Mouse (Mus musculus) kidney, adult 11 months (tissue): ENCODE results near the gene Intu.

Experiments
- DNase-seq: peaks from one replicate; pipeline ENCODE4 v3.0.0; 2022

The Intu gene

DNA sequence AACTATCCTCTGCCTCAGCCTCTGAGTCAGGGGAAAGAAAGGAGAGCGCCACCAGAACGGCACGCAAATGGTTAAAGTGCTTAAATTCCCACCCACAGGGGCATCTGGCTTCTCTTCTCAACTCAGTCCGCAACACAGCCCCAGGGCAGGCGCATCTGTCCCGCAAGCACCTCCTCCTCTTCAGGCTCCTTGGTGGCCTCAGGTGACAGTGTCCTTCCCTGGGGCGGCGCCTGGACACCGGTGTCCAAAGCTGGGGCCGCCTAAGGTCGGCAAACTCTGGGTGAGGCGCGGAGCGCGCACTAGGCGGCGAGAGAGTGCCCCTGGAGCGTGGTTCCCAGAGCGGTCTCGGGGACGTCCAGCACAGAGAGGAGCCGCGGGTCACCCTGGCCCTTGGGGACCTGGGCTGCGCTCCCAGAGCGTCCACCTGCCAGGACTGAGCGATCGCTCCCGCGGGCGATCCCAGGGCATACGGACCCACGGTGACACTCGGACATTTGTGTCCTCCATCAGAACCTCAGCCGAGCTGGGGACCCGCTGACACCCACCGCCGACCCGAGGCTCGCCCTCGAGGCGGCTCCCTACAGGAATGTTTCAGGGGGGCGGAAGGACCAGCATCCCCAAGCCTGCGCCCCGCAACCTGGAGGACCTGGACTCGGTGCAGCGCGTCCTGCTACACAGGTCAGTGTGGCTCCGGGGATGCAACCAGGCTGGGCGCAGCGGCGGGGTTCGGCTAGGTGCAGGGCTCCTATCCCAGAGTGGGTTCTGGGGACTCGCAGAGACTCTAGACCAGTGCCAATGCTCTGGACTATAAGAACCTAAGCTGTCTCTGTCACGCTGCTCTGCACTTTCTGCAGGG is at the start of gene Intu:
TSS of gene Intu (plus strand) at position 1 of the 856 bp plus-strand sequence.
- peak; percentile 28 for DNase-seq

DNA sequence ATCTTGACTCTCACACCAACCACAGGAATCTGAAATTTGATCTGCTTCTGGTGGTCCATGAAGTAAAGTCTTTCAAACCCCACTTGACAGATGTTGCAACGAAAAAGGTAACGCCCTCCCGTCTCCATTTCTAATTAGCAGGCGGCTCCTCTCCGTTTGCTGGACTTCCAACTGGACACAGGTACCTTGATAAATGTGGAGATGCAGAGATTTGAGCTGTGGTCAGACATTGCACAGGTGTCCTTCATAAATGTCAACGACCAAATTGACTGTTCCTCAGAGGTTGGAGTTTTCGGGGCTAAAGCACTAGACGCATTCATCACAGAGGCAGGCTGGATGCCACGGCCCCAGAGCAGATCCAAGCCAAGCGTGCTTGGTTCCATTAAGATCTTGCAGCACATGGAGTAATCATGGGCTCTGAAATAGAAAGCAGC is 47.8 kb upstream of the Intu start:
- no peak for DNase-seq

DNA sequence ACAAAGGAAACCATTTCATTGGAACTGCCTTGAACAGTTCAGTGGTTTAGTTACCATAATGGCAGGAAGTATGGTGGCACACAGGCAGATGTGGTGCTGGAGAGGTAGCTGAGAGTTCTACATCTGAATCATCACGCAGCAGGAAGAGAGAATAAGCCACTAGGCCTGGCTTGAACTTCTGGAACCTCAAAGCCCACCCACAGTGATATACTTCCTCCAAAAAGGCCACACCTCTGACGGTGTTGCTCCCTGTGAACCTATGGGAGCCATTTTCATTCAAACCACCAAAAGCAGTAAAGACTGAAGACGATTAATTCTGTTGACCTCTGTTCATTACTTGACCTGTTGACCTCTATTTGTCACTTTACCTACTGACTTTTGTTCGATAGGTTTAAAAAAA is 43.7 kb upstream of the Intu start:
- no peak for DNase-seq

DNA sequence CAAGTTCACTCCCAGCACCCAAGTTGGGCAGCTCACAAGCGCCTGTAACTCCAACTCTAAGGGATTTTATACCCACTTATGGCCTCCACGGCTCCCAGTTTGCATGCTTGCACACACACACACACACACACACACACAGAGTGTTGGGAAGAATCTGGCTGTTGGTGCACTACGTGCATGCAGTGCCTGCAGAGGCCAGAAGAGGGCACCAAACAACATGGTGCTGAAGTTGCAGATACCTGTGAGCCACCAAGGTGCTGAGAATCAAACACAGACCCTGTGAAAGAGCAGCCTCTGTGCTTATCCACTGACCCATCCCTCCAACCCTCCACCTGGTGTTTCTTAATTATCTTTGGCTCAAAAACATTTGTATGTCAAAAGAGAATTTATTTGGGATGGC is 39.3 kb upstream of the Intu start:
- DNase-seq: no peak

DNA sequence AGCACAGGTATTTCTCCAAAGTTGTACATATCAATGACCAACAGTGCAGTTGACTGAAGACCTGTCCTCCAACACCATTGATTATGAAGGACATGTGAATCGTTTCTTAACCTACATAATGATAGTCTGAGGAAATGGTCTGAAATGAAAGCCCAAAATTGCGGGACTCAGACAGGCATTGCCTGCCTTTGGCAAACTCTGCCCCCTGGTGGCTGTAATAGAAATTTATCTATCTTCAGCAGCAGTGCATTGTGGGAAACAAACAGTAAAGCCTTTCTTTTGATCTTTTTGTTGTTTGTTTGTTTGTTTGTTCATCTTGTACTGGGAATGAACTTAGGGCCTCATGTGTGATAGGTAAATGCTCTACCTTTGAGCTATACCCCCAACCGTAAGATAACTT is 32.2 kb upstream of the Intu start:
- DNase-seq: no peak

DNA sequence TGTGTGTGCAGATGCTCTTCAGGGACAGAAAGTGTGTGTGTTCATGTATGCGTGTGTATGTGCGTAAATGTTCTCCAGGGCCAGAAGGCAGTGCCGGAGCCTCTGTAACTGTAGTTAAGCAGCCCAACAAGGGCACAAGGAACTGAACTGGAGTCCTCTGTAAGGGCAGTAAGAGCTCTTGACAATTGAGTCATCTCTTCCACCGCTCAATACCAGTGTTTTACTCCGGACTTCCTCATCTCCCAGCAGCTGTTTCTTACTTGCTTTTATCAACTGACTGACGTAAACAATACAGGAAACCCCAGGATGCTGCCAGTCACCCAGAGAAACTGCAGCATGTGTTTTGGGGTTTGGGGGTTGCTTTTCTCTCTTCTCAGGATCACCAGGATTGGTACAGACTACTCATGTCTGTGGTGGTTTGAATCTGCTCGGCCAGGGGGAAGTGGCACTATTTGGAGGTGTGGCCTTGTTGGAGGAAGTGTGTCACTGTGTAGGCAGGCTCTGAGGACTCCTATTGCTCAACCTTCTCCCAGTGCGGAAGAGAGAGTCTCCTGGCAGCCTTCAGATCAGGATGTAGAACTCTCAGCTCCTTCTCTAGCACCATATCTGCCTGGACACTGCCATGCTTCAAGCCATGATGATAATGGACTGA is 30.8 kb upstream of the Intu start:
- DNase-seq: no peak

DNA sequence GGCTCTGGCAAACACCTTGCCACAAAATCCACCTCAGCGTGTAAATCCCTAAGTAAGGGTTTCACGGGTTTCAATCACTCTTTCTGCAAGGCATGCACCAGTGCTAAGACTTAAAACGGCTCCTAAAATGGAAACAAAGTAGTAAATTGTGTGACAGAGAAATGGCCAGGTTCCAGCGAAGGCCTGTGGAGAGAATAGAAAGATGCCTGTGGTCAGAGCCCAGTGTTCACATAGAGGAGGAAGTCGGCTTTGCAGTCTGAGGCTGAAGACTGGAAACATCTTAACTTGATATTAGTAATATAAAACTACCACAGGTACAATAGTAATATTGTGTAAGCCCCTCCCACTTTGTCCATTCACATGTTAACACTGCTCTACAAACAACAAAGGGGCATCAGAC is 26.7 kb upstream of the Intu start:
- DNase-seq: no peak

DNA sequence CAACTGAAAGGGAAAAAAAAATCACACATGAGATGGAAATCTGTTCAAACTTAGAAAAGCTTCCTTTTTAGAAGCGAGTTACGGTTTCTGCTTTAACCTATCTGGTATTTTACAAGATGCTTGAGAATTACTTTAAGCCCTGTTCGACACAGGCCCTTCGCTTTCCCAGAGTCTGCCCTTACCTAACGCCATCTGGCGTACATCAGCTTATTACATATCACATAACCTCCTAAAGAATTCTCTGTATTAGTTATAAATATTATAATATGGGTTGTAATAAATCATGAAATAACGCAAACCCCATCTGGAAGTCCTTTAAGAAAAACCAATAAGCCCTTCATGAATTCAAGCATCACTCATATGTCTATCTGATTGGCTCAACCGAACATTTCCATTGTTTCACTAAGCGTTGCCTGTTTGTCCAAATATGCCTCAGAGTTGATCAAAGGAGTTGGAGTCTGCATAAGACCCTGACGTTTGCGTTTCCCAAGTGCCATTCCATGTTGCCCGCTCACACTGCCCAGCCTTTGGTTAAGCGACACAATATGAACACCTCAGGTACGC is 25.6 kb upstream of the Intu start:
- no peak for DNase-seq

DNA sequence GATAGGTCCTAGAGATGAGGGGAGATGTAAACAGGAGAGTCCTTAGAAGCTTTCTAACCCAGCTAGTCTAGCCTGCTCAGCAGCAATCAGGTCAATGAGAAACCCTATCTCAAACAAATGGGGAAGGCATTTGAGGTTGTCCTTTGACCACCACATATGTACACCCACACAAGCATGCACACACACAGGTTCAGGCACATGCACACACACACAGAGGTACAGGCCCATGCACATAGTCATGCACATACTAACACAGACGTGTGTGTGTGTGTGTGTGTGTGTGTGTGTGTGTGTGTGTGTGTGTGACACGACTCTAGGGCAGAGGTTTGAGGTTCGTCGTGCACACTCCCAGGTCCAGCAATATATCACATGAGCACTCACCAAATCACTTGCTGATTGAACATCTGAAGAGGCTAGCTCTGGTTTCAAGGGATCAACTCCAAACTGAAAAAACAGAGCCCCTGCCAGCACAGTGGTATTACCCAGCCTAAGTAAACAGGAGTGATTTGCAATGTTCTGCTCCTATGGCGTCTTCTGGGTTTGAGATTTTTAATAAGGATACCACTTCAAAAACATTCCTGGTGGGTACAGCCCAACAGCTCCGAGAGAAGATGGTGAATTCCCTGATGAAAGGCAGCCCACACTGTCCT is 22.0 kb upstream of the Intu start:
- DNase-seq: no peak

DNA sequence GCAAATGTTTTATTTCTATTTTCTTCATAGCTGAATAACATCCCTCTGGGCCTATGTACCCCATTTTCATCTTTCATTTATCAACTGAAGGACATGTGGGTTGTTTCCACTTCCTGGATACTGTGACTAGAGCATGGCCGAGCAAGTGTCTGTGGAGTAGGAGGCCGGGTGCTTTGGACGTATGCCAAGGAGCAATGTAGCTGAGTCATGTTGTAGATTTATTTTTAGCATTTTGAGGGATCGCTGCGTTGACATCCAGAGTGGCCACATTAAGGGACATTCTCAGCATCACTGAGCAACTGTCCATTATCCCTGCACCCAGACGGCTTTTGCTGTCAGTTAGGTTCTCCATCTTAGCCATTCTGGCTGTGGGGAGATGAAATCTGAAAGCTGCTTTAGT is 20.5 kb upstream of the Intu start:
- no peak for DNase-seq

DNA sequence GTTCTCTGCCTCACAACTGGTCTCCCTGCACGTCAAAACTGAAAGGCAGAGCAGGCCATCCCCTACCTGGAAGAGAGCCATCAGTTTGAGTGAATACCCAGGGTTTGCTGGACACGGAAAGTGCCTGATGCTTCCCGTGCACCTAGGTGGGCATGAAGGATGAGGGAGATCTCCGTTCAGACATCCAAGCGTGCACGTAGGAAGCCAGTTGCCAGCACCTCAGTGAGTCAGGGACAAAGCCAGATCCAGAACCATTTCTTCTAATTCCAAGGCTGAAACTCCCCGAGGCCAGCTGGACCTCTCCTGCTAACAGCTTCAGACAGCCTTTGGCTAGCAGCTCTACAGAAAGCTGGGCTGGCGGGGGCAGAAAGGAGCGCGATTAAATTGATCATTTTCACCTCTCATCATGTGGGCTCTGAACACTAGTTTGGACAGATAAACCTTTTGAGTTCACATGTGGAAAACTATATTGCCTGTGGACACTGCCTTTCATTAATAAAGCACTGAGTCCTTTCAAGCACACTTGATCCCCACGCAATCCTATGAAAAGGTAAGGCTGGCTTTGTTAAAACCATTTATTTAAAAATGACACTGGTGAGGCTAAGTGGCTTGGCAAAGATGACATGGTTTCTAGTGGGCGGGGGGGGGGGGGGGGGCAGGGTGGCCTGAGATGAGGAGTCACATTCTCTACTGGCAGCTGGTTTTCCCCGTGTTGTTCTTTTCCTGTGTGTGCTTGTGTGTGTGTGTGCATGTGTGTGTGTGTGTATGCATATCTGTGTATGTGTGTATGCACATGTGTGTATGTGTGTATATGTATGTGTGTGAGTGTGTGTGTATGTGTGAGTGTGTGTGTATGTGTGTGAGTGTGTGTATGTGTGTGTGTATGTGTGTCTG is 17.9 kb upstream of the Intu start:
- DNase-seq: no peak

DNA sequence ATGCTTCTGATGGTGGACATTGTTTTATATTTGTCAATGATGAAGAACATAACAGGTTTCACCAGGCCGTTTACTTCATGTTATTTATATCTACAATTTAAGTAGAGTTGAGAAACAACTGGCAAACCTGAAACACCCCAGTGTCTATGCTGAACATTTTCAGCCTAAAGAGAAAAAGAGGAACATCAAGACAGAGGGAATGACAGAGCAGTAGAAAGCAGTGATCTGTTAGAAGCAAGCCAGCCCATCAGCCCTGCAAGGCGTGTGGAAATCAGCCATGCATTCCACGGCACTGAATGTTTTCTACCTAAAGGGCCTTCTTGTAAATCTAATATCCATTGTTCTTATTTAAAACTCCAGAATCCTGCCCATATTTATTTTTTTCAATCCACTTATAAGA is 12.8 kb upstream of the Intu start:
- no peak for DNase-seq

DNA sequence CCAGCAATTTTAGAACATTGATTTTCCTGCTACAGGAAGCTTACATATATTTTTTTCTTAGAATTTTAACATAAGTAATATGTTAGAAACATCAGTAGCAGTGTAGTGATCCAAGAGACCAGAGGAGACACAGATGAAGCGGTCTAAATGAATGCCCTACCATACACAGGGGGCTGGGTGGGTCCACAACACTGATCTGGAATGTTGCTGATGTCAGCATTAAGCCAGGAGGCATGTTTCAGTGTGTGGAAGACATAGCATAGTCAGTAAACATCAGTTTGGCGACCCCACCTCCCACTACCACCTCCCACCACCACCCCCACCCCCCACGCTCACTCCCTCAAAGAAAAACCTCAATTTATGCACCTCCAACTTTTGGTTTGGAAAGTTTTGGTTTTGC is 11.5 kb upstream of the Intu start:
- no peak for DNase-seq

DNA sequence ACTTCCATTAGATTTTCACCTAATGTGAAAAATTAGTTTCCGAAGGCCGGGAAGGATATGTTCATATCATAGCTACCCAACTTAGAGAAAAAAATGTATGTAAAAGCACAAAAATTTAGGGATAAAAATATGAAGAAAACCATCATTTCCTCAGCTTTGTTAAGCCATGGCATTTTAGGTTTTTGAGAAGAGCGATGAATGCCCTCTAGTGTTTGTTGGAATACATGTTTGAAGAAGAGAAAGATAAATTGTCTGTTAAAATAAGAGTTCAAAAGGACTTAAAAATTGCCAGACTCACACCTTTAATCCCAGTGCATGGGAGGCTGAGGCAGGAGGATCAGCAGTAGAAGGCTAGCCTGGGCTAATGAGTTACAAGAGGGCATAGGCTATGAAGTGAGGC is 10.5 kb upstream of the Intu start:
- DNase-seq: no peak

DNA sequence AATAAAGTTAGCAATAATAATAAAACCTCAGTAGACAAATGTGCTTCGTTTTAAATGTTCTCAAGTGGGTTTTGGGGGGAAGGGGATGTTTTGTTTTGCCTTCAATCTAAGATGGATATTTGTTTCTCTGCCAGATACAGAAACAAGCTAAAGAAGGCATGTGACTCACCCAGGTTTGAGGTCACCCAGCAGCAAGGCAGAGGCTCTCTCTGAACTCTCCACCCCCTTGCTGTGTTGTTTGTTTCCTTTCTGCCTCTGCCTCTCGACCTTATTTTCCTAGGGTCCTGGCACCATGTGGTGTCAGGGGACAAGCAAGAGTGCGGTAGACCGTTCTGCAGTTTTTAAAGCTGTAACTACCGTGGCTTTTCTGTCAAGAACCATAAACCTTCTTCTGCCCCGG is 8.6 kb upstream of the Intu start:
- DNase-seq: no peak

DNA sequence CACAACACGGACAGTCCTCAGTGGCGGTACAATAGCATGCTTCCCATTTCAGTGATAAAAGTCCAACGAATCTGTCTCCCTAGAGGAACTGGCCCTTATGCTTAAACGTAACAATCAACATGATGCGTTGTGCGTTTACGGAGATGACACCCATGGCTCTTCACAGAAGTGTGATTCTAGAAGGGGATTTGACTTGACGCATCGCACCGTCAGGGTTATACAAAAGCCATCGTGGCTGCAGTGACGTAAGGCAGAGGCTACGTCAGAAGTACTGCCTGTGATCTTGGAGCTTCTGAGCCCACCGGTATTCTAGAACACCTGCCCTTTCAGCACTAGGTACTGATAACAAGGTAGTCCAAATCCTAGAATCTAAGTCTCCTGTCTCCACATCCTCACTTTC is 8.2 kb upstream of the Intu start:
- DNase-seq: no peak

DNA sequence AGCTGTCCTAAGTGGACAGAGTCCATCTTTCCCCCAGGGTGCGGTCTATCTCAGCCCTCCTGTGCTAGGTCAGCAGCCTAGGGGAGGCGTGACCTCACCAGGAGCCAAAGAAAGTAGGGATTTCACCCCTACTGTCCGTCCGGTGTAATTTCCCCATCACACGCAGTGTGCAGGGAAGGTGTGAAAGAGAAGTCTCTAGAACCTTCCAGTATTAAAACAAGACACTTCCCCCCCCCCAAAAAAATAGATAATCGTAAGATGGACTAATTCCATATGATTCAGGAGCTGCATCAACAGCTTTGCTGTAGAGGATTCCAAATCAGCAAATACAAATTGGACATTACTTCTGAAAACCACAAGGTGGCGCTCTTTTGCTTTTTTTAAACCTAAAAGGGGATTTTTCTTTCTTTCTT is 7.7 kb upstream of the Intu start:
- DNase-seq: peak; percentile 8

DNA sequence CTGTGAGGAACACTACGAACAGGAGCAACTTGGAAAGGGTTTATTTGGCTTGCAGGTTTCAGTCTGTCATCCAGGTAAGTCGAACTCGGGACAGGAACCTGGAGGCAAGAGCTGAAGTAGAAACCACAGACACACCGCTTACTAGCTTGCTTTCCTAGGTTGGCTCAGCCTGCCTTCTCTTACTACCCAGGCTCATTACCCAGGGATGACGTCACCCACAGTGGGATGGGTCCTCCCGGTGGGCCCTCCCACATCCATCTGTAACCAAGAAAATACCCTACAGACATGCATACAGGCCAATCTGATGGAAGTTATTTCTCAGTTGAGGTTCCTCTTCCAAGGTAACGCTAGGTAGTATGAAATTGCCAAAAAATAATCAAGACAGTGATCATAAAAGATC is 6.2 kb upstream of the Intu start:
- DNase-seq: no peak

DNA sequence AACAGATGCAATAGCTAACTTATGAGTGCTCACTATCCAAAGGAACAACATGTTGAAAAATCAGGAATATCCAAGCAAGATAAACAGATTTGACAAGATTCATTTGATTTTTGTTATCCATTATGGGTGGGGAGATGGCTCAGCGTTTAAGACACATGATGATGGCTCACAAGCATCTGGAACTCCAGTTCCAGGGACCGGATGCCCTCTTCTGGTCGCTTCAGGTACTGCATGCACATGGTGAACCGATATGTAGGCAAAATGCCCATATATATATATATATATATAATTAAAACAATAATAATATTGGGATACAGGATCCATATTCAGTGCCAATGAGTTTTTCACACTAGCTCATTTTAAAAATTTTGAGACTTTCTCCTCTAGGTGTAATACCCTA is 5.7 kb upstream of the Intu start:
- DNase-seq: no peak

DNA sequence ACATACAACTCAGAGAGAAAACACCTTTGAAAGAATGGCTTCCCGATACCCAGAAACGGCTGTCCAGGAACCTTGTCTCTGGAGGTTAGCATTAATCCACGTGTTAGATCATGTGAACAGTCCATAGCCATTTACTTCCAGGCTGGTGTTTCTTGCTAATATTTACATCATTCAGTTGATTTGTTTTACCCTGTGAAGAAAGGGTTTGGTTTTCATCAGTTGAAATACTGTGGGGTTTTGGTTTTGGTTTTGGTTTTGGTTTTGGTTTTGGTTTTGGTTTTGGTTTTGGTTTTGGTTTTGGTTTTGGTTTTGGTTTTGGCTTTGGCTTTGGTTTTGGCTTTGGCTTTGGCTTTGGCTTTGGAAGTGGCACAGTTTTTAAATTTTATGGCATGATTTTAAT is 5.0 kb upstream of the Intu start:
- no peak for DNase-seq

DNA sequence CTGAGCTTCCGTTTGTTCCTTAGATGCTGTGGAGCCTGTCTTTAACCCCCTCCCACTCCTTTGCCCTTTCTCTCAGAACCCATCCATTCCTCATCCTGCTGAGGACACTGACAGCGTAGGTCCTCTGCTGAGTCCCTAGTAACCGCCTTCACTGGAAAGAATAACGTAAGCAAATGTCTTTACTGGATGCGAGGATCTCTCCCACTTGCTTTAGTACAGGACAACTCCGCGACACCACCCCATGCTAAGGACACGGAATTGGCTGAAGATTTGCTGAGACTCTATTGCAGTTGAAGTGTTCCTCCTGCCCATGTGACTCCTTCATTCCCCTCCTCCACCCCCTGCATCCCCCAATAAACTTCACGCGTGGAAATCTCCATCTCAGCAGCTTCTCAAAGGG is 3.9 kb upstream of the Intu start:
- DNase-seq: no peak
